In the genomic region with DNA sequence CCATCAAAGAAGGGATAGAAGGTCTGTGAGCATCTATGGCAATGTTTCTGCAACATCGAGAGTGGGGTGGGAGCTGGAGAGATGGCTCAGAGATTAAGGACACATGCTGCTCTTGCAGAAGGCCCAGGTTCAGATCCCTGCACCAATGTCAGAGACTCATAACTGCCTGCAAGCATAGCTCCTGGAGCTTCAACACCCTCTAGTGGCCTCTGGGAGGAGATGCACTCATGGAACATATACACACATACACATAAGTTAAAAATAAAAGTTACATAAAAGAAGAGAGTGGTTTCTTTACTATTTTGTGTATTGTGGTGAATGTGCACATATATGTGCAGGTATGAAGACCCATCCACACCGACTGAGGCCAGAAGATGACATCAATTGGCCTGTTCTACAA, we compare ENCODE assay signal across 1 mouse cellular context.
A peak's percentile ranks its signal among the peaks of the same experiment; 100 is the strongest.
TF ChIP-seq lines count a peak whose summit lies in the region.

No protein-coding gene starts in this region.

TF ChIP-seq in ES-E14, 5 proteins besides CTCF, POLR2A, EP300 and RAD21:
- TF ChIP-seq HCFC1 (IDR thresholded peaks at IDR 0.05; ENCODE audit: borderline replicate concordance, insufficient read depth, low read length) (no peak), ZC3H11A (IDR thresholded peaks at IDR 0.05; ENCODE audit: borderline replicate concordance, low read depth, low read length) (0 out of 2 replicates have a peak, but pooled peaks have one; percentile 36), MAFK (IDR thresholded peaks at IDR 0.05; ENCODE audit: insufficient read depth, low read depth, low read length) (no peak)
